Mouse (Mus musculus): ENCODE data around the gene Gm10134. TPM values are rescaled to one million over a fixed set of nuclear protein-coding genes. Genes with fewer than 3 reads are reported as not detected.
"Not testable (repeated sequence)": the region's sequence is repeated elsewhere in the genome, so short reads cannot be mapped to it uniquely, and the experiment has no call there.

The Gm10134 gene
- total RNA-seq (2014; fragmentation: Nextera tagmentation) (not detected in 2 replicates), total RNA-seq (2017) (not detected in 2 replicates)

GRCm38 (mm10) chr2:28505795-28506194 lies at the start of gene Gm10134:
Gene Gm10134 (plus strand): TSS chr2:28506095.
- no peak for ATAC-seq (replicated peaks; ENCODE audit: low FRiP score, low TSS enrichment, poor library complexity, severe bottlenecking)

GRCm38 (mm10) chr2:28456616-28457015 lies 49.3 kb upstream of the Gm10134 start:
- no peak for ATAC-seq (replicated peaks; ENCODE audit: low FRiP score, low TSS enrichment, poor library complexity, severe bottlenecking)

- no peak for ATAC-seq (replicated peaks; ENCODE audit: low FRiP score, low TSS enrichment, poor library complexity, severe bottlenecking)
Observed at GRCm38 (mm10) chr2:28463919-28464318, 42.0 kb upstream of the Gm10134 start.

GRCm38 (mm10) chr2:28464919-28465318 lies 41.0 kb upstream of the Gm10134 start:
- no peak for ATAC-seq (replicated peaks; ENCODE audit: low FRiP score, low TSS enrichment, poor library complexity, severe bottlenecking)

- ATAC-seq (replicated peaks; ENCODE audit: low FRiP score, low TSS enrichment, poor library complexity, severe bottlenecking) = peak; percentile 45; the same call in 1 of the 2 replicates
Observed at GRCm38 (mm10) chr2:28465836-28466518, 39.9 kb upstream of the Gm10134 start, which contains the start of gene 1700007K13Rik. Gene 1700007K13Rik (minus strand): TSS chr2:28466332.

GRCm38 (mm10) chr2:28467860-28468485 lies 37.9 kb upstream of the Gm10134 start, which contains the start of gene Mrps2:
Gene Mrps2 (plus strand): TSS chr2:28468066.
- ATAC-seq (replicated peaks; ENCODE audit: low FRiP score, low TSS enrichment, poor library complexity, severe bottlenecking) = peak; percentile 91

- ATAC-seq (replicated peaks; ENCODE audit: low FRiP score, low TSS enrichment, poor library complexity, severe bottlenecking) = no peak
Observed at GRCm38 (mm10) chr2:28468486-28469225, 37.2 kb upstream of the Gm10134 start.

- ATAC-seq (replicated peaks; ENCODE audit: low FRiP score, low TSS enrichment, poor library complexity, severe bottlenecking) = no peak
Observed at GRCm38 (mm10) chr2:28469461-28469860, 36.4 kb upstream of the Gm10134 start.

GRCm38 (mm10) chr2:28470591-28470990 lies 35.3 kb upstream of the Gm10134 start:
- ATAC-seq (replicated peaks; ENCODE audit: low FRiP score, low TSS enrichment, poor library complexity, severe bottlenecking) = no peak

GRCm38 (mm10) chr2:28472011-28472410 lies 33.9 kb upstream of the Gm10134 start:
- ATAC-seq (replicated peaks; ENCODE audit: low FRiP score, low TSS enrichment, poor library complexity, severe bottlenecking) = not testable (repeated sequence)

- not testable (repeated sequence) for ATAC-seq (replicated peaks; ENCODE audit: low FRiP score, low TSS enrichment, poor library complexity, severe bottlenecking)
Observed at GRCm38 (mm10) chr2:28477993-28478392, 27.9 kb upstream of the Gm10134 start.

- ATAC-seq (replicated peaks; ENCODE audit: low FRiP score, low TSS enrichment, poor library complexity, severe bottlenecking) = no peak
Observed at GRCm38 (mm10) chr2:28479208-28480204, 26.4 kb upstream of the Gm10134 start.

- no peak for ATAC-seq (replicated peaks; ENCODE audit: low FRiP score, low TSS enrichment, poor library complexity, severe bottlenecking)
Observed at GRCm38 (mm10) chr2:28483861-28484260, 22.0 kb upstream of the Gm10134 start.

- ATAC-seq (replicated peaks; ENCODE audit: low FRiP score, low TSS enrichment, poor library complexity, severe bottlenecking) = no peak
Observed at GRCm38 (mm10) chr2:28494521-28494920, 11.4 kb upstream of the Gm10134 start.

- ATAC-seq (replicated peaks; ENCODE audit: low FRiP score, low TSS enrichment, poor library complexity, severe bottlenecking) = 0 out of 2 replicates have a peak, but pooled peaks have one; percentile 37
Observed at GRCm38 (mm10) chr2:28495207-28495756, 10.6 kb upstream of the Gm10134 start.

GRCm38 (mm10) chr2:28495801-28496595 lies 9.9 kb upstream of the Gm10134 start:
- ATAC-seq (replicated peaks; ENCODE audit: low FRiP score, low TSS enrichment, poor library complexity, severe bottlenecking) = no peak

GRCm38 (mm10) chr2:28496671-28497070 lies 9.2 kb upstream of the Gm10134 start, which contains the start of gene Gbgt1:
Gene Gbgt1 (plus strand): TSS chr2:28496891.
- no peak for ATAC-seq (replicated peaks; ENCODE audit: low FRiP score, low TSS enrichment, poor library complexity, severe bottlenecking)

- no peak for ATAC-seq (replicated peaks; ENCODE audit: low FRiP score, low TSS enrichment, poor library complexity, severe bottlenecking)
Observed at GRCm38 (mm10) chr2:28497561-28497960, 8.3 kb upstream of the Gm10134 start.

Measured in megakaryocyte-erythroid progenitor cell, adult 5-6 weeks (primary cell).